Mouse (Mus musculus) embryonic facial prominence, embryonic 11.5 days (tissue): ENCODE data around the gene H2-Eb2. TPM values are rescaled to one million over a fixed set of nuclear protein-coding genes. Genes with fewer than 3 reads are reported as not detected.
A peak's percentile ranks its signal among the peaks of the same experiment; 100 is the strongest.

Experiments
- ATAC-seq: fragments of 200-750 bp; cut with Nextera tagmentation; replicated peaks from 2 replicates; pipeline ENCODE4 v1.8.0; 2017; ENCODE audit warnings: low read depth; ENCODE audit not compliant: insufficient number of reproducible peaks, low FRiP score, low TSS enrichment
- DNase-seq: peaks from one replicate; pipeline ENCODE4 v3.0.0-alpha.2; 2015; ENCODE audit warnings: low spot score
- H3K27ac ChIP-seq: fragments of 300-500 bp; sonication (generic); replicated peaks from 2 replicates; pipeline ENCODE4 v1.5.1; 2014; ENCODE audit warnings: mild to moderate bottlenecking, low read depth, low read length, control low read depth
- H3K27me3 ChIP-seq: fragments of 300-500 bp; sonication (generic); 2 replicates; pipeline ENCODE4 v1.6.1; 2014; ENCODE audit warnings: mild to moderate bottlenecking, low read length, moderate library complexity, mixed read lengths; ENCODE audit not compliant: control insufficient read depth, insufficient read depth
- H3K36me3 ChIP-seq: fragments of 300-500 bp; sonication (generic); replicated peaks from 2 replicates; pipeline ENCODE4 v1.6.1; 2014; ENCODE audit warnings: low read depth, mild to moderate bottlenecking, low read length, moderate library complexity, mixed read lengths; ENCODE audit not compliant: control insufficient read depth, insufficient read depth
- H3K4me1 ChIP-seq: fragments of 300-500 bp; sonication (generic); 2 replicates; pipeline ENCODE4 v1.6.1; 2014; ENCODE audit warnings: low read length, mixed read lengths; ENCODE audit not compliant: control insufficient read depth, insufficient read depth
- H3K4me2 ChIP-seq: fragments of 300-500 bp; sonication (generic); 2 replicates; pipeline ENCODE4 v1.6.1; 2014; ENCODE audit warnings: low read depth, mild to moderate bottlenecking, control low read depth, low read length, moderate library complexity
- H3K4me3 ChIP-seq: fragments of 300-500 bp; sonication (generic); 2 replicates; pipeline ENCODE4 v1.5.1; 2014; ENCODE audit warnings: low read depth, low read length, control low read depth
- H3K9ac ChIP-seq: fragments of 300-500 bp; sonication (generic); replicated peaks from 2 replicates; pipeline ENCODE4 v1.6.1; 2014; ENCODE audit warnings: mild to moderate bottlenecking, control low read depth, low read length
- H3K9me3 ChIP-seq: fragments of 300-500 bp; sonication (generic); replicated peaks from 2 replicates; pipeline ENCODE4 v1.6.1; 2016; ENCODE audit warnings: mild to moderate bottlenecking, low read length, inconsistent platforms, mixed read lengths; ENCODE audit not compliant: control insufficient read depth
- WGBS: fragments of 180-500 bp; shearing (Covaris S2); extraction: QIAGEN DNeasy Blood & Tissue Kit; methylation state at CpG from one replicate; pipeline ENCODE4 v1.1.7; 2014; 5-methylcytosine and 5-hydroxymethylcytosine counted together
- polyA plus RNA-seq: library from polyadenylated mRNA; unstranded; fragments of >200 nt; fragmentation: Nextera tagmentation; extraction: Ambion mirVana; gene quantifications from 2 replicates; pipeline ENCODE4 v1.2.1, GENCODE M21; 2014

H2-Eb2 gene
- polyA plus RNA-seq, 1 experiment from 2014 or later: not detected

- Histone ChIP-seq H3K36me3 (no peaks in the 10 kb centered on the region), H3K27ac (no peak overlapping the region), H3K4me1 (no peaks in the 10 kb centered on the region), H3K4me2 (no peak overlapping the region), H3K9me3 (no peaks in the 10 kb centered on the region), H3K27me3 (no peaks in the 10 kb centered on the region), H3K9ac (no peak overlapping the region), H3K4me3 (no peak overlapping the region)
- 73% methylated on average over 3 of the region's 3 CpGs for whole genome bisulfite sequencing
- DNase-seq (no peak), ATAC-seq (no peak)
These were observed 59.2 kb downstream of the H2-Eb2 start for GRCm38 (mm10) chr17:34384699-34385098.

GRCm38 (mm10) chr17:34386656-34387055 lies 61.2 kb downstream of the H2-Eb2 start:
- no peak for ATAC-seq
- Histone ChIP-seq H3K4me1 (no peaks in the 10 kb centered on the region), H3K4me3 (no peak overlapping the region), H3K9ac (no peak overlapping the region), H3K27ac (no peak overlapping the region), H3K4me2 (no peak overlapping the region), H3K27me3 (peaks cover 2% of the 10 kb centered on the region; the same call in 1 of the 2 replicates), H3K36me3 (no peaks in the 10 kb centered on the region), H3K9me3 (no peaks in the 10 kb centered on the region)
- 68% methylated on average over 2 of the region's 2 CpGs for WGBS
- no peak for DNase-seq

GRCm38 (mm10) chr17:34388513-34388912 lies 63.0 kb downstream of the H2-Eb2 start:
- ATAC-seq: no peak
- WGBS: 36% methylated on average over 4 of the region's 4 CpGs
- no peaks in the 10 kb centered on the region for H3K36me3 ChIP-seq
- H3K4me2 ChIP-seq: no peak overlapping the region
- no peaks in the 10 kb centered on the region for H3K9me3 ChIP-seq
- no peak overlapping the region for H3K9ac ChIP-seq
- peaks cover 3% of the 10 kb centered on the region; the same call in 1 of the 2 replicates for H3K27me3 ChIP-seq
- H3K4me1 ChIP-seq: no peaks in the 10 kb centered on the region
- H3K4me3 ChIP-seq: no peak overlapping the region
- DNase-seq: peak; percentile 44
- no peak overlapping the region for H3K27ac ChIP-seq

Other genes starting within 250 kb of the H2-Eb2 start
- 0.20 and 0.26 TPM in 2 replicates for gene H2-Oa, start 233.3 kb upstream of the H2-Eb2 start, polyA plus RNA-seq
- 9.4 and 9.7 TPM in 2 replicates for gene H2-DMa, start 206.1 kb upstream of the H2-Eb2 start, polyA plus RNA-seq
- gene Brd2, start 203.0 kb upstream of the H2-Eb2 start, polyA plus RNA-seq: 95.9 and 114 TPM in 2 replicates
- not detected in 2 replicates for gene H2-DMb2, start 182.4 kb upstream of the H2-Eb2 start, polyA plus RNA-seq
- gene H2-DMb1, start 172.6 kb upstream of the H2-Eb2 start, polyA plus RNA-seq: 1.3 and 1.4 TPM in 2 replicates
- gene Tap1, start 138.1 kb upstream of the H2-Eb2 start, polyA plus RNA-seq: 2.3 and 2.6 TPM in 2 replicates
- 0.67 and 1.1 TPM in 2 replicates for gene Psmb9, start 137.9 kb upstream of the H2-Eb2 start, polyA plus RNA-seq
- gene Psmb8, start 127.9 kb upstream of the H2-Eb2 start, polyA plus RNA-seq: 1.7 and 2.1 TPM in 2 replicates
- 0.77 and 1.2 TPM in 2 replicates for gene Tap2, start 122.1 kb upstream of the H2-Eb2 start, polyA plus RNA-seq
- not detected in 2 replicates for gene H2-Ob, start 86.8 kb upstream of the H2-Eb2 start, polyA plus RNA-seq
- gene H2-Ab1, start 68.0 kb upstream of the H2-Eb2 start, polyA plus RNA-seq: 3.5 and 3.8 TPM in 2 replicates
- not detected in 2 replicates for gene H2-Aa, start 37.8 kb upstream of the H2-Eb2 start, polyA plus RNA-seq
- gene H2-Eb1, start 19.8 kb upstream of the H2-Eb2 start, polyA plus RNA-seq: 1.2 and 1.5 TPM in 2 replicates
- gene Btnl2, start 29.2 kb downstream of the H2-Eb2 start, polyA plus RNA-seq: 0.08 TPM in 1 of 2 replicates, not detected in the other
- gene Btnl1, start 51.5 kb downstream of the H2-Eb2 start, polyA plus RNA-seq: not detected in 2 replicates
- gene BC051142, start 73.2 kb downstream of the H2-Eb2 start, polyA plus RNA-seq: 0.39 and 0.72 TPM in 2 replicates
- gene Btnl4, start 151.7 kb downstream of the H2-Eb2 start, polyA plus RNA-seq: not detected in 2 replicates
- not detected in 2 replicates for gene Btnl6, start 191.7 kb downstream of the H2-Eb2 start, polyA plus RNA-seq
- gene Notch4, start 238.6 kb downstream of the H2-Eb2 start, polyA plus RNA-seq: 4.8 and 5.9 TPM in 2 replicates